Mouse (Mus musculus) forebrain, postnatal 0 days (tissue): ENCODE measurements at regions not wholly inside any gene's neighbourhood (a gene's known extent, or its start where the extent isn't known, plus 50 kb on each side); places are given as distances from the start of the nearest gene placed in this dataset.

Experiments used
- ATAC-seq: fragments of 200-750 bp; cut with Nextera tagmentation; 2 replicates; pipeline ENCODE4 v1.8.0; 2017; ENCODE audit warnings: mild to moderate bottlenecking, moderate library complexity
- DNase-seq: peaks from one replicate; pipeline ENCODE4 v3.0.0-alpha.2; 2015
- H3K27ac ChIP-seq: fragments of 300-500 bp; sonication (generic); 2 replicates; pipeline ENCODE4 v1.5.1; 2014; ENCODE audit warnings: low read depth, mild to moderate bottlenecking, antibody characterized with exemption, low read length, moderate library complexity, mixed read lengths
- H3K27me3 ChIP-seq: fragments of 300-500 bp; sonication (generic); 2 replicates; pipeline ENCODE4 v1.6.1; 2014; ENCODE audit warnings: mild to moderate bottlenecking, low read length, mixed read lengths; ENCODE audit not compliant: insufficient read depth
- H3K36me3 ChIP-seq: fragments of 300-500 bp; sonication (generic); 2 replicates; pipeline ENCODE4 v1.6.1; 2014; ENCODE audit warnings: mild to moderate bottlenecking, moderate library complexity; ENCODE audit not compliant: insufficient read depth
- H3K4me1 ChIP-seq: fragments of 300-500 bp; sonication (generic); 2 replicates; pipeline ENCODE4 v1.6.1; 2014; ENCODE audit warnings: antibody characterized with exemption; ENCODE audit not compliant: insufficient read depth
- H3K4me2 ChIP-seq: fragments of 300-500 bp; sonication (generic); 2 replicates; pipeline ENCODE4 v1.6.1; 2014; ENCODE audit warnings: low read depth, mild to moderate bottlenecking, moderate library complexity
- H3K4me3 ChIP-seq: fragments of 300-500 bp; sonication (generic); 2 replicates; pipeline ENCODE4 v1.5.1; 2014; ENCODE audit warnings: low read depth, low read length, mixed read lengths
- H3K9ac ChIP-seq: fragments of 300-500 bp; sonication (generic); 2 replicates; pipeline ENCODE4 v1.6.1; 2014; ENCODE audit warnings: mild to moderate bottlenecking
- H3K9me3 ChIP-seq: fragments of 300-500 bp; sonication (generic); 2 replicates; pipeline ENCODE4 v1.6.1; 2016; ENCODE audit warnings: low read length
- CTCF ChIP-seq: sonication (generic); IDR thresholded peaks from 2 replicates; pipeline ENCODE4 v1.5.1; 2016; ENCODE audit warnings: antibody characterized with exemption, control low read depth, low read depth
- WGBS: fragments of 180-500 bp; shearing (Covaris S2); extraction: QIAGEN DNeasy Blood & Tissue Kit; methylation state at CpG from one replicate; pipeline ENCODE4 v1.1.7; 2014; 5-methylcytosine and 5-hydroxymethylcytosine counted together

DNA sequence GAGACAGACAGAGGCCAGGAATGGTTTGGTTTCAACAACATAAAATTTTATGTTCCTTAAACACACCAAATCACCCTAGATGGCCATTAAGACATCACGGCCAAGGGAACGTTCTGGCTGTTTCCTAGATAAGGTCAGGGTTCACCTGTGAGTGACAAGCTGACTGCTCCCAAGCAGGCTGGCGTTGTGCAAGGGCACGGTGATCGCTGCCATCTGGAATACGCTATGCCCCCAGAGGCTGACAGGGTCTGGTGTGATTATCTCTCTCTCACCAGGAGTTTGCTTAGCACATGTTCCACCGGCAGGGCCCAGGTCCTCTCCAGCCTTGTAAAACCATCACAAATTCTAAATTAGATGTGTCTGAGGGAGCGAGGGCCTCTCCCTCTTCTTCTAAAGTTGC lies 167.0 kb downstream of the Cyp26b1 start:
- H3K4me2 ChIP-seq: no peak overlapping the region
- no peak for ATAC-seq

DNA sequence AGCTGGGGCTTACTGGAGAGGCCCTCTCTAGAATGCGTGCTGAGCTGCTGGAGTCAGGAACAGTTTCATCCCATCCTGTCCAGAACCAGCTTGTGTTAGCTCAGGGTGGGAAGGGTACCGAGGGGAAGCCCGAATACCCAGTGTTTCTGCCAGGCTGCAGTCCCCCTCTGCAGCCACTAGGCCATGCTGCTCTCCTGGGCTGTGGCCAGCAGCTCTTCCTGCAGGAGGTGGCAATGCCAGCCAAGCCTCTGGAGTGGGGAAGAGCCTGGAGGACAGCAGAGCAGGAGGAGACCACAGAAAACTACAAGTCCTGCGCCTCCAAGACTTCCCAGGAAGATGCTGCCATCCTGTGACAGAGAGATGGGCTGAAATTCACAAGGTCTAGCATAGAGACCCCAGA lies 167.9 kb downstream of the Cyp26b1 start:
- no peaks in the 10 kb centered on the region for H3K4me1 ChIP-seq
- H3K9ac ChIP-seq: no peak overlapping the region
- H3K4me2 ChIP-seq: no peak overlapping the region
- no peak overlapping the region for H3K4me3 ChIP-seq
- ATAC-seq (peak; percentile 63; the same call in 1 of the 2 replicates), DNase-seq (peak; percentile 68)
- no peaks in the 10 kb centered on the region for H3K27me3 ChIP-seq
- no peaks in the 10 kb centered on the region for H3K9me3 ChIP-seq
- H3K27ac ChIP-seq: no peak overlapping the region
- 38% methylated on average over 4 of the region's 4 CpGs for WGBS
- H3K36me3 ChIP-seq: no peaks in the 10 kb centered on the region
- peak; percentile 78 for TF ChIP-seq CTCF

More for the DNA sequence above, 167.0 kb downstream of the Cyp26b1 start:
- Histone ChIP-seq H3K36me3 (no peaks in the 10 kb centered on the region), H3K9ac (no peak overlapping the region), H3K27me3 (no peaks in the 10 kb centered on the region), H3K9me3 (no peaks in the 10 kb centered on the region), H3K27ac (no peak overlapping the region), H3K4me3 (no peak overlapping the region), H3K4me1 (no peaks in the 10 kb centered on the region)
- 88% methylated on average over 8 of the region's 8 CpGs for WGBS
- no peak for DNase-seq
- no peak for TF ChIP-seq CTCF

GRCm38 (mm10) chr6:84422946-84423345 lies 170.8 kb downstream of the Cyp26b1 start:
- ATAC-seq: no peak
- Histone ChIP-seq H3K9ac (no peak overlapping the region), H3K27ac (no peak overlapping the region), H3K4me1 (no peaks in the 10 kb centered on the region), H3K27me3 (no peaks in the 10 kb centered on the region), H3K9me3 (no peaks in the 10 kb centered on the region), H3K36me3 (no peaks in the 10 kb centered on the region), H3K4me3 (no peak overlapping the region), H3K4me2 (no peak overlapping the region)
- WGBS: 63% methylated on average over 3 of the region's 3 CpGs
- DNase-seq: no peak
- TF ChIP-seq CTCF: no peak

DNA sequence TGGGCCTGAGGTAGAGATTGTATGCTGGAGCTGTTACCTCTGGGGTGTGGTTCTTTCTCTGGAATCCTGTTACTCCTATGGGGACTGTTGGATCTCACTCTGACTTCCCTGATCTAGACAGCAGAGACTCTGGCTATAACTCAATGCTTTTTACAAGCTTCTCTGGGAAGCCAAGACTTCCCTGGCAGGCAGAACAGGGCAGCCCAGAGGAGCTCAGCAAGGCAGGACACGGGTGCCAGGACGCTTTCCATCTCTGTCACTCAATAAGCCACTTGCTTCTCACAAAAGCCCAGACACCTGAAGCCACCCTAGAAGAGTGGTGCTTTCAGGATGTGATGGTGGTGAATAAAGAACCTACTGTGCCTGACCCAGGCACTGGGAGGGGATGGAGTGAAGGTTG lies 174.0 kb downstream of the Cyp26b1 start:
- H3K4me2 ChIP-seq: no peak overlapping the region
- WGBS: 78% methylated on average over 2 of the region's 2 CpGs
- H3K9me3 ChIP-seq: no peaks in the 10 kb centered on the region
- no peaks in the 10 kb centered on the region for H3K27me3 ChIP-seq
- no peak for ATAC-seq
- TF ChIP-seq CTCF: no peak
- no peaks in the 10 kb centered on the region for H3K4me1 ChIP-seq
- no peak for DNase-seq
- H3K9ac ChIP-seq: no peak overlapping the region
- no peaks in the 10 kb centered on the region for H3K36me3 ChIP-seq
- no peak overlapping the region for H3K27ac ChIP-seq
- no peak overlapping the region for H3K4me3 ChIP-seq

- 80% methylated on average over 2 of the region's 2 CpGs for WGBS
- Histone ChIP-seq H3K4me1 (0 out of 2 replicates have a peak, but pooled peaks cover under 1% of the 10 kb centered on the region), H3K27me3 (no peaks in the 10 kb centered on the region), H3K9ac (no peak overlapping the region), H3K4me3 (no peak overlapping the region), H3K9me3 (no peaks in the 10 kb centered on the region), H3K27ac (no peak overlapping the region), H3K36me3 (no peaks in the 10 kb centered on the region), H3K4me2 (no peak overlapping the region)
- ATAC-seq: no peak
- no peak for DNase-seq
- TF ChIP-seq CTCF: no peak
Observed at GRCm38 (mm10) chr6:84419281-84419680, 174.4 kb downstream of the Cyp26b1 start.

DNA sequence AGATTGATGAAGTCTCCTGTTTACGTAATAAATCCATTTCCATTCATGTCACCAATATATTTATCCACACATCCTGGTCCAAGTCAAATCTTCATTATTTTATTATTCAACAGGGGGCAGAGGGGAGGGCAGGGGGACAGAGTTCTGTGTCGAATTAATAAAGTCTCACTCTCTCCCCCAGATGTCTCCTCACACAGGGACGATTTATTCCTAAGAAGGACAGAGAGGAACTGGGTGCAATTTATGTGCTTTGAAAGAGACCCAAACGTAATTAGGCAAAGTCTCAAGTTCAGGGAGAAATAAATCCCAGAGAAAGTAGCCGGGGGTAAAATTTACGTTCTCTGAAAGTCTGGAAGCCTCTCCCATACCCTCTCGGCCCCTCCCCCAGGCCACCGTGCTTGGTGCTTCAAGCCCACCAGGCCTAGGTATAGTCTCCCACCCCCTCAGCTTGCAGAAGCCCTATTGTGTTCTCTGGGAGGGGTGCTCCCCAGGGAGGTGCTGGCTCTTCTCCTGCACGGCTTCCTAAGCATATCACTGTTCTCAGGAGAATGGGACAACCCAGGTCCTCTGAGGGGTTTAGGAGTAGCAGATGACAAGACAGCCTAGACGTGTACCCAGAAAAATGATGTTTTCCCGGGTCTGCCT lies 176.6 kb downstream of the Cyp26b1 start:
- Histone ChIP-seq H3K4me1 (0 out of 2 replicates have a peak, but pooled peaks cover 2% of the 10 kb centered on the region), H3K36me3 (no peaks in the 10 kb centered on the region), H3K4me3 (no peak overlapping the region), H3K27ac (no peak overlapping the region), H3K4me2 (no peak overlapping the region), H3K9me3 (no peaks in the 10 kb centered on the region), H3K27me3 (no peaks in the 10 kb centered on the region), H3K9ac (no peak overlapping the region)
- WGBS: 49% methylated on average over 11 of the region's 11 CpGs
- ATAC-seq (no peak), DNase-seq (no peak)
- no peak for TF ChIP-seq CTCF

DNA sequence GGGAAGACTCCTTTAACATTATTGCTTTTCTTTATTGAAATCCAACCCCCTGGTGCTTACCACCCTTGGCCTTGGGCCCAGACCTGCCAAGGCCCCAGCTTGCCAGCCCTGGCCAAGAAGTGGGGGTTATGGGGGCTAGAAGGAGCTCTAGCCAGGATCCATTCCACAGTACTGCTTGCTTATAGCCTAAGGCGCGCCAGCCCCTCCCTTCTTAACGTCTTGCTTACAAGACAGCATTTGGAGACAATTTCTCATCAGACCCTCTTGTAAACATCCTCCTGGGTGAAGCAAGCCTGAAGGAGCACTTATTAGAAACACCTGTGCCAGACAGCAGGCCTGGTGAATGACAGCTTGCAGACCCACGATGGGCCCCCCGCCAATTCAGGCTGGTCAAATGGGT lies 179.3 kb downstream of the Cyp26b1 start:
- Histone ChIP-seq H3K36me3 (no peaks in the 10 kb centered on the region), H3K4me1 (0 out of 2 replicates have a peak, but pooled peaks cover 2% of the 10 kb centered on the region), H3K4me2 (no peak overlapping the region), H3K9ac (no peak overlapping the region), H3K27me3 (no peaks in the 10 kb centered on the region), H3K9me3 (no peaks in the 10 kb centered on the region), H3K27ac (no peak overlapping the region), H3K4me3 (no peak overlapping the region)
- TF ChIP-seq CTCF: no peak
- no peak for ATAC-seq
- 65% methylated on average over 5 of the region's 5 CpGs for WGBS
- no peak for DNase-seq
